Mouse (Mus musculus) MEL-GATA-1-ER (cell line): ENCODE measurements around the gene Lbhd2.

Experiments
- DNase-seq: peaks from one replicate; pipeline ENCODE4 v3.0.0-alpha.2; 2012; ENCODE audit warnings: low read depth; ENCODE audit errors: extremely low read depth

Gene Lbhd2

DNA sequence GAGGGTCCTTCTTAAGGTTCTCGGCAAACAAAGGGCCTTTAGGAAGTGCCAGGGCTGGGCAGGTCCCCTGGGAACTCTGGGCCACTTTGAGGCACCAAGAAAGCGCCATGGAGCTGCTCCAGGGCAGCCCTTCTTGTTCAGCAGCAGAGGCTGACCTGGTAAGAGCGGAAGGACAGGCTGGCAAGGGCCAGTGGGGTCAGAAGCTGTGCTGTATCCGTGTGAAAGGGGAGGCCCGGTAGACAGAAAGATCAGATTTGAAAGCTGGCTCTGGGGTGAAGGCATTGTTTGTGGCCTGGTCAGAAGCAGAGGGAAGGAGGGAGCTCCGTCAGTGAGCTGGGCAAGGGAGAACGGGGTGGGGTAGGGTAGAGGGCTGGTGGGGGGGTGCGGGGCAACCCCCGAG lies 40.7 kb downstream of the Lbhd2 start:
- DNase-seq, result no peak

- DNase-seq, result no peak
These were observed 41.5 kb downstream of the Lbhd2 start for GRCm38 (mm10) chr12:111447898-111448760.

DNA sequence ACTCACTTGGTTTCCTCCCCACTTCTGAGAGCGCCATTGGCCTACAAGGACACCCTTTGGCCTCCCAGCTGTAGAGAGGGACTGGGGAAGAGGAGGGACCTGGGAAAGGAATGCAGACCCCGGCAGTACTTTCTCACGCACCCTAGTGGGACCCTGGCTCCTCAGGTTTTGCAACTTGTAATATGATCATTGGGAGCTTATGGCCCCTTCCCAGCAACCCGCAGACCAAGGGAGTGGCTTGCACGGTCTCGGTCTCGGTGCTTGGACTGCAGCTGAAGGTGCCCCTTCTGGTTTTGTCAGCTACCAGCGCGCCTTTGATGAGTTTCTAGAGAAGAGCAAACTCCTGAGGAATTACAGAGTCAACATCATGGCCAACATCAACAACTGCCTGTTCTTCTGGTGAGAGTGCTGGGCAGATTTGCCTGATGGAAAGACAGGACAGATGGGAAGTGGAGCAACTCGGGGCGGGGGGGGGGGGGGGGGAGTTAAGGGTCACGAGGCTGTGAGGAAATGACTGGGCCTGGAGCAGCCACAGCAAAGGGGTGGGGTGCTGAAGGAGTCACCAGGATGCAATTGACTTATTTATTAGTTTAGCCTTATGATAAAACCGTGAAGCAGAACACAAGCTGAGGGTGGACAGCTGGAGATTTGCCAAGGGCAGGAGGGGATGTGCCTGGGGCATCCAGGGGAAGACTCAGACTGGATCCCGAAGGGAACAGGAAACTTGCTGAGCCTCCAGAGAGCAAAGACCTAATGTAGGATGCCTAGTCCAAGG lies 42.5 kb downstream of the Lbhd2 start:
- DNase-seq, result no peak

DNA sequence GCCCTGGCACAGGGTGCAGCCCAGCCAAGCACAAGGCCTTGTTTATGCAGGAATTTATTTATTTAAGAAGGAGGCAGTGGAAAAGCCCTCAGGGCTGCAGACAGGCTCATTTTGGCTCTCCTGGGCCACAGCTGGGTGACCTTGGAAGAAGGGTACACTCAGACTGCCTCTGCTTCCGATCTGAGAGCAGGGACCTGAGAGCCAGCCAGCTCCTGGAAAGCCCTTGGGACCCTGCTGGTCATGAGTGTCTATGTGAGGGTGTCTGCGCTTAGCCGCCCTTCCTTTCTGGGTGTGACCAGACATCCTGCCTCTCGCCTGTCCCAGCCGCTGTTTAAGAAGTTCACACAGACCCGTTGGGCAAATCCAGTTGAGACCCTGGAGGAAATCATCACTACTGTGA lies 43.8 kb downstream of the Lbhd2 start:
- no peak for DNase-seq

- DNase-seq, result no peak
These were observed 45.0 kb downstream of the Lbhd2 start for GRCm38 (mm10) chr12:111451561-111451960.

- no peak for DNase-seq
These were observed 47.4 kb downstream of the Lbhd2 start for GRCm38 (mm10) chr12:111454021-111454420.

DNA sequence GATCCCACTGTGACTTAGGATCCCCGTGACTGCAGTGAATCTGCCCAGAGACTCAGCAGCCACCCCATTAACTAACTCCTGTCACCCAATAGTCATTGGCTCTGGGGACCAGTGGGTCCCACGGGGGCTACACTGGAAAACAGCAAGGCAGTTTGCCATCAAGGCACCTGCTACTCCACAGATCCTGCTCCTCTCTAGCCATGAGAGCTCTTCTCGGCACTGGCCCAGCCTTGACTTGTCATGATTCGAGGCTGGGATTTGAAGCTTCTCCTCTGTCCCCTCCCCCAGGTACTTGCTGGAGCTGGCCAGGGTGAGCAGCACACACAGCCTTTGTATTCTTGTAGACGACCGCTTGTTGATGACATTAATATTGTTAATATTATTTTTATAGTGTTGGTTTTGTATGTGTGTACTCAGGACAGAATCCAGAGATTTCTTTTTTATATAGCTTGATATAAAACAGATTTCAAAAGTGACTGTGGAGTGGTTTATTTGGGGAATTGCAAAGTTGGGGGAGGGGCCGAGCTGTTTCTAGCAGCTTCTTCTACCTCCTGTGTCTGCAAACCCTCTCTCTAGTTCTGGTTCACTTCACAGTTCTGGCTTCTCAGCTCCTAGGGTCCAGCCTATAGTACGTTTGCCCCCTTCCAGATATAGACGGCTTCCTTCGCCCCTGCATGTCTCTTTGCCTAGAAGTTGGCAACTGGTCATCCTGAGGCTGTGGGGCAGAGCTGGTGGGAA lies 48.1 kb downstream of the Lbhd2 start:
- no peak for DNase-seq

GRCm38 (mm10) chr12:111455311-111455846 lies 48.8 kb downstream of the Lbhd2 start:
- DNase-seq, result no peak

GRCm38 (mm10) chr12:111455860-111456259 lies 49.3 kb downstream of the Lbhd2 start:
- DNase-seq, result no peak

GRCm38 (mm10) chr12:111457742-111458141 lies 51.1 kb downstream of the Lbhd2 start:
- no peak for DNase-seq
